Mouse (Mus musculus) bone marrow, adult 2 months (tissue): ENCODE results near the gene Nudt7.

Source experiments
- CTCF ChIP-seq: fragments of 200-500 bp; IDR thresholded peaks from 2 replicates; pipeline ENCODE4 v1.5.1; 2011; ENCODE audit warnings: low read length, control low read depth; ENCODE audit not compliant: control insufficient read depth, insufficient read depth
- POLR2A ChIP-seq: fragments of 200-500 bp; IDR thresholded peaks from 2 replicates; pipeline ENCODE4 v1.6.1; 2011; ENCODE audit warnings: low read depth, mild to moderate bottlenecking, control low read depth, low read length, borderline replicate concordance; ENCODE audit not compliant: control insufficient read depth

- no peak for TF ChIP-seq CTCF
- no peak for TF ChIP-seq POLR2A
These were observed 60.0 kb downstream of the Nudt7 start for GRCm38 (mm10) chr8:114193334-114193733.
